ENCODE assay signal across 11 mouse cellular contexts in genomic region chr1:38606741-38607140, GRCm38 (mm10). TPM values are rescaled to one million over a fixed set of nuclear protein-coding genes. Genes with fewer than 3 reads are reported as not detected.
DNase-seq lines count a peak whose midpoint lies in the region; ATAC-seq lines count a peak whose summit lies in the region.
"Had no signal": no experiment of that assay in that cellular context is flagged by ENCODE, and none has a peak within 500 bp of the region (broad histone marks: within the 10 kb centered on the region; RNA-seq: fewer than 3 reads in every experiment).

No protein-coding gene starts in this region.

- H3K9me3 ChIP-seq in forebrain, embryonic 11.5 days (ENCODE audit: control insufficient read depth, low read length) = no peaks in the 10 kb centered on the region

- peak; percentile 69 for DNase-seq in embryo, embryonic 9.5 days (ENCODE audit: extremely low spot score)
- DNase-seq in forebrain, embryonic 11.5 days (ENCODE audit: low spot score) = peak; percentile 68
- DNase-seq in hindlimb bud, embryonic 11.5 days (ENCODE audit: extremely low spot score, low read depth, low spot score) = peak; percentile 70
- DNase-seq in neural tube, embryonic 10.5 days (ENCODE audit: extremely low spot score, low spot score) = peak; percentile 68
- no peak for DNase-seq in thymus, postnatal 36 days
- no peak for DNase-seq in left cerebral cortex, adult 9 months (ENCODE audit: low spot score in 2 of 2)
- DNase-seq: cerebellum, adult 11 months; heart, postnatal 36 days; right cerebral cortex, postnatal 4 days had no signal

- H3K4me2 ChIP-seq in forebrain, embryonic 11.5 days (ENCODE audit: low read depth, low read length, severe bottlenecking) = no peak overlapping the region

- H3K9ac ChIP-seq in forebrain, embryonic 11.5 days (ENCODE audit: low read length) = no peak overlapping the region
- H3K9ac ChIP-seq: liver, embryonic 14.5 days had no signal

- H3K36me3 ChIP-seq in forebrain, embryonic 11.5 days (ENCODE audit: control insufficient read depth, insufficient read depth, low read length) = no peaks in the 10 kb centered on the region

- WGBS in forebrain, embryonic 11.5 days = 6% methylated on average over 4 of the region's 4 CpGs

- H3K4me1 ChIP-seq in forebrain, embryonic 11.5 days (replicated peaks; ENCODE audit: control insufficient read depth, insufficient read depth, low read length) = peaks cover 4% of the 10 kb centered on the region; the same call in 1 of the 2 replicates

- no peak overlapping the region for H3K4me3 ChIP-seq in forebrain, embryonic 11.5 days (ENCODE audit: low read depth, low read length)

- H3K27ac ChIP-seq in forebrain, embryonic 11.5 days (ENCODE audit: low read depth, low read length) = peak overlapping the region; percentile 8; the same call in 1 of the 2 replicates
- H3K27ac ChIP-seq: liver, embryonic 14.5 days had no signal

- ATAC-seq in forebrain, embryonic 11.5 days (replicated peaks; ENCODE audit: low FRiP score) = 0 out of 2 replicates have a peak, but pooled peaks have one; percentile 27
- ATAC-seq in monocyte, adult 5-6 weeks (replicated peaks; ENCODE audit: insufficient number of reproducible peaks, low FRiP score, low TSS enrichment, poor library complexity, severe bottlenecking) = no peak

- no peaks in the 10 kb centered on the region for H3K27me3 ChIP-seq in forebrain, embryonic 11.5 days (ENCODE audit: control insufficient read depth, insufficient read depth, low read length)

RNA-seq across cellular contexts. Expression of gene Aff3, which starts 58.0 kb away (rescaled TPM):
- 20.9 and 22.8 TPM in 2 replicates for polyA plus RNA-seq in forebrain, embryonic 11.5 days (2014; fragmentation: Nextera tagmentation; extraction: Ambion mirVana)
- total RNA-seq in monocyte, adult 5-6 weeks (2017) = 14.5 to 27.7 TPM (median 22.8 TPM) in 3 replicates

Comparison
In these comparisons a context has a peak if more than half of its experiments do, and no peak if none do; other contexts are left out.
1. DNase-seq: peak in embryo, embryonic 9.5 days (single experiment), forebrain, embryonic 11.5 days (single experiment), hindlimb bud, embryonic 11.5 days (single experiment) and neural tube, embryonic 10.5 days (single experiment); none in thymus, postnatal 36 days (0 of 2) and left cerebral cortex, adult 9 months (0 of 2).